Mouse (Mus musculus) E14TG2a.4 (cell line): ENCODE data around the gene Prdm10.

Experiments
- CTCF ChIP-seq: conservative IDR thresholded peaks from 2 replicates; pipeline ENCODE4 v1.5.1; 2014; ENCODE audit warnings: low read length
- POU5F1 ChIP-seq: IDR thresholded peaks from 2 replicates; pipeline ENCODE4 v1.6.1; 2014; ENCODE audit warnings: low read length, borderline replicate concordance

DNA sequence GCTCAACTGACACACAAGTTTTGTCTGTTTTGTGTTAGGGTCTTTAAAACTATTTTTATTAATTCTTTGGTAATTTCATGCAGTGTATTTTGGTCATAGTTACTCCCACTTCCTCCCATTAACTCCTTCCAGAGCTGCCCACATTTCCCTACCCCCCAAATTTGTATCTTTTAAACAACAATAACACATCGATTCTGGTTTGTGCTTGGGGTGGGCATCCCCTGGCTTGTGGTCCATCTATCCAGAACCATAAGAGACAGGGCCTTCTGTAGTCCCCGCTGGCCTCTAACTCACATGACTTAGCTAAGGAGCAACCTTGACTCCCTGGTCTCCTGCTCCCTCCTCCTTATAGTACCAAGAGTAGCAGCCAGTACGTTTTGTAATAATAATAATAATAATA is 50.5 kb downstream of the Prdm10 start:
- TF ChIP-seq CTCF (no peak), POU5F1 (no peak)
